In genomic region chr16:17929631-17930030, GRCm38 (mm10) we compare ENCODE assay signal across 26 mouse cellular contexts. TPM values are rescaled to one million over a fixed set of nuclear protein-coding genes. Genes with fewer than 3 reads are reported as not detected.
DNase-seq lines count a peak whose midpoint lies in the region; ATAC-seq and TF ChIP-seq lines count a peak whose summit lies in the region.
"Had no signal": no experiment of that assay in that cellular context is flagged by ENCODE, and none has a peak within 500 bp of the region (broad histone marks: within the 10 kb centered on the region; RNA-seq: fewer than 3 reads in every experiment).

No protein-coding gene starts in this region.

- H3K9ac ChIP-seq in ES-Bruce4 (ENCODE audit: low read depth, poor library complexity, severe bottlenecking), result no peak overlapping the region
- no peak overlapping the region for H3K9ac ChIP-seq in liver, embryonic 12.5 days

- WGBS in liver, embryonic 12.5 days (ENCODE audit: insufficient replicate concordance), result 78% methylated on average over 2 of the region's 2 CpGs

- TF ChIP-seq CTCF in ES-Bruce4 (IDR thresholded peaks at IDR 0.05; ENCODE audit: low read depth, low read length), result no peak

- TF ChIP-seq EP300 in ES-Bruce4 (IDR thresholded peaks at IDR 0.05; ENCODE audit: insufficient read depth, low read depth, low read length), result no peak

- ATAC-seq in liver, embryonic 12.5 days, result no peak

- TF ChIP-seq POLR2A in ES-Bruce4 (IDR thresholded peaks at IDR 0.05; ENCODE audit: insufficient read depth, low read length), result no peak

- H3K27ac ChIP-seq in ES-Bruce4 (ENCODE audit: insufficient read depth, low read length), result peak overlapping the region; percentile 70
- H3K27ac ChIP-seq in liver, embryonic 12.5 days, result peak overlapping the region; percentile 95
- H3K27ac ChIP-seq: neural tube, embryonic 12.5 days had no signal

- no peak overlapping the region for H3K4me3 ChIP-seq in ES-Bruce4 (ENCODE audit: low read depth, low read length)
- no peak overlapping the region for H3K4me3 ChIP-seq in liver, embryonic 12.5 days
- H3K4me3 ChIP-seq: layer of hippocampus, adult 2 months; neural tube, embryonic 12.5 days had no signal

- no peaks in the 10 kb centered on the region for H3K9me3 ChIP-seq in ES-Bruce4 (replicated peaks; ENCODE audit: control insufficient read depth, insufficient read depth, low read length, poor library complexity, severe bottlenecking)
- H3K9me3 ChIP-seq in liver, embryonic 12.5 days (replicated peaks), result no peaks in the 10 kb centered on the region
- H3K9me3 ChIP-seq: G1E; neural tube, embryonic 12.5 days had no signal

- no peaks in the 10 kb centered on the region for H3K27me3 ChIP-seq in ES-Bruce4 (ENCODE audit: control insufficient read depth, insufficient read depth, low read length, poor library complexity, severe bottlenecking)
- no peaks in the 10 kb centered on the region for H3K27me3 ChIP-seq in liver, embryonic 12.5 days (replicated peaks)
- H3K27me3 ChIP-seq: neural tube, embryonic 12.5 days had no signal

- DNase-seq in cerebellum, postnatal 10 days, result peak; percentile 54 to 65
- DNase-seq in cerebellum, postnatal 25 days, result no peak
- peak; percentile 38 for DNase-seq in left cerebral cortex, postnatal 4 days
- DNase-seq in left cerebral cortex, adult 18-20 months (ENCODE audit: low spot score in 2 of 2), result no peak
- DNase-seq in embryo, embryonic 10 days (ENCODE audit: low spot score), result no peak
- no peak for DNase-seq in spleen, postnatal 14 days (ENCODE audit: low spot score in 2 of 2)
- DNase-seq: adrenal gland, postnatal 14 days; B cell, adult 2 months; embryo, embryonic 11 days; forebrain, postnatal 0 days; lung, postnatal 14 days; right cerebral cortex, postnatal 4 days had no signal

- peaks cover 6% of the 10 kb centered on the region for H3K4me1 ChIP-seq in ES-Bruce4 (ENCODE audit: control insufficient read depth, insufficient read depth, low read length)
- H3K4me1 ChIP-seq in liver, embryonic 12.5 days, result peaks cover 68% of the 10 kb centered on the region

- intact Hi-C loops in left cerebral cortex, postnatal 4 days (cut with DNase I), result loop anchor here (10.0 kb wide), 1 partner anchor 285 kb away; the partner anchor contains the start of gene Ccdc188

- H3K36me3 ChIP-seq in ES-Bruce4 (ENCODE audit: control insufficient read depth, insufficient read depth, low read length, poor library complexity, severe bottlenecking), result peaks cover 9% of the 10 kb centered on the region
- H3K36me3 ChIP-seq in liver, embryonic 12.5 days, result peaks cover 18% of the 10 kb centered on the region

- H3K4me2 ChIP-seq in liver, embryonic 12.5 days, result 0 out of 2 replicates have a peak overlapping the region, but pooled peaks have one; percentile 99

RNA-seq across cellular contexts. Expression of gene Slc25a1, which starts 1.6 kb away (rescaled TPM):
- total RNA-seq in left cerebral cortex, postnatal 4 days (2021), result 100 to 1,000 TPM; 107 TPM
- 10 to 100 TPM; 39.9 to 41.8 TPM for total RNA-seq in left cerebral cortex, adult 18-20 months (2021)
- polyA plus RNA-seq in ES-Bruce4 (2011; ENCODE audit: insufficient read depth, insufficient read length, low read depth, missing spikeins), result 99.4 and 101 TPM in 2 replicates
- 99.2 and 102 TPM in 2 replicates for polyA plus RNA-seq in liver, embryonic 12.5 days (2016; fragmentation: Nextera tagmentation; extraction: Ambion mirVana)

RNA-seq across cellular contexts. Expression of gene Gsc2, which starts 14.8 kb away (rescaled TPM):
- total RNA-seq in left cerebral cortex, postnatal 4 days (2021), result not detected
- not detected for total RNA-seq in left cerebral cortex, adult 18-20 months (2021)
- polyA plus RNA-seq in ES-Bruce4 (2011; ENCODE audit: insufficient read depth, insufficient read length, low read depth, missing spikeins), result 0.52 TPM in 1 of 2 replicates, not detected in the other
- not detected in 2 replicates for polyA plus RNA-seq in liver, embryonic 12.5 days (2016; fragmentation: Nextera tagmentation; extraction: Ambion mirVana)
- total RNA-seq: adrenal gland, postnatal 14 days; forebrain, postnatal 0 days; G1E; gastrocnemius, adult 8-10 months; heart, postnatal 25 days; layer of hippocampus, adult 2 months; midbrain, postnatal 0 days had no signal
- polyA plus RNA-seq: forebrain, postnatal 0 days; G1E; heart, embryonic 11.5 days; intestine, embryonic 16.5 days; liver, embryonic 14.5 days; neural tube, embryonic 12.5 days; stomach, embryonic 14.5 days; thymus, postnatal 0 days had no signal

RNA-seq across cellular contexts. Expression of gene Ess2, which starts 18.5 kb away (rescaled TPM):
- total RNA-seq in left cerebral cortex, postnatal 4 days (2021), result 10 to 100 TPM; 40.7 to 45.1 TPM
- 10 to 100 TPM; 30.1 to 33.4 TPM for total RNA-seq in left cerebral cortex, adult 18-20 months (2021)
- 20.6 and 22.2 TPM in 2 replicates for polyA plus RNA-seq in ES-Bruce4 (2011; ENCODE audit: insufficient read depth, insufficient read length, low read depth, missing spikeins)
- 18.7 and 18.9 TPM in 2 replicates for polyA plus RNA-seq in liver, embryonic 12.5 days (2016; fragmentation: Nextera tagmentation; extraction: Ambion mirVana)

RNA-seq across cellular contexts. Expression of gene Tssk2, which starts 31.2 kb away (rescaled TPM):
- total RNA-seq in left cerebral cortex, postnatal 4 days (2021), result not detected
- not detected for total RNA-seq in left cerebral cortex, adult 18-20 months (2021)
- polyA plus RNA-seq in ES-Bruce4 (2011; ENCODE audit: insufficient read depth, insufficient read length, low read depth, missing spikeins), result not detected in 2 replicates
- not detected in 2 replicates for polyA plus RNA-seq in liver, embryonic 12.5 days (2016; fragmentation: Nextera tagmentation; extraction: Ambion mirVana)
- total RNA-seq: adrenal gland, postnatal 14 days; forebrain, postnatal 0 days; G1E; gastrocnemius, adult 8-10 months; heart, postnatal 25 days; layer of hippocampus, adult 2 months; midbrain, postnatal 0 days had no signal
- polyA plus RNA-seq: forebrain, postnatal 0 days; G1E; intestine, embryonic 16.5 days; kidney, postnatal 0 days; liver, embryonic 14.5 days; midbrain, postnatal 0 days; neural tube, embryonic 12.5 days; stomach, embryonic 14.5 days; thymus, postnatal 0 days had no signal

RNA-seq across cellular contexts. Expression of gene Dgcr2, which starts 31.3 kb away (rescaled TPM):
- total RNA-seq in left cerebral cortex, postnatal 4 days (2021), result 100 to 1,000 TPM; 116 to 123 TPM
- total RNA-seq in left cerebral cortex, adult 18-20 months (2021), result 100 to 1,000 TPM in 1 of 2 experiments, 10 to 100 TPM in 1; 99.4 to 102 TPM
- polyA plus RNA-seq in ES-Bruce4 (2011; ENCODE audit: insufficient read depth, insufficient read length, low read depth, missing spikeins), result 36.4 and 40.6 TPM in 2 replicates
- polyA plus RNA-seq in liver, embryonic 12.5 days (2016; fragmentation: Nextera tagmentation; extraction: Ambion mirVana), result 29.7 and 29.9 TPM in 2 replicates

Comparison
In these comparisons a context has a peak if more than half of its experiments do, and no peak if none do; other contexts are left out.
1. DNase-seq: peak in cerebellum, postnatal 10 days (2 of 2) and left cerebral cortex, postnatal 4 days (single experiment); none in cerebellum, postnatal 25 days (0 of 2), left cerebral cortex, adult 18-20 months (0 of 2), embryo, embryonic 10 days (single experiment) and spleen, postnatal 14 days (0 of 2).